Mouse (Mus musculus) adrenal gland, postnatal 36 days (tissue): ENCODE data around the gene Sh3pxd2a. TPM values are rescaled to one million over a fixed set of nuclear protein-coding genes. Genes with fewer than 3 reads are reported as not detected.
A peak's percentile ranks its signal among the peaks of the same experiment; 100 is the strongest.

ENCODE experiments used
- DNase-seq, 2 experiments: peaks; one replicate each; pipeline ENCODE4 v3.0.0; 2021; ENCODE audit warnings: mixed read lengths in 1 of 2
- total RNA-seq, 2 experiments: library from RNA; stranded (reverse); gene quantifications; 2 replicates each; pipeline ENCODE4 v1.2.3; 2021

Sh3pxd2a gene
- total RNA-seq, 2 experiments from 2014 or later = 46.5 to 65.9 TPM

- peak; percentile 29 to 58 for DNase-seq
Measured at GRCm38 (mm10) chr19:47269729-47270128, 194.5 kb downstream of the Sh3pxd2a start.

DNA sequence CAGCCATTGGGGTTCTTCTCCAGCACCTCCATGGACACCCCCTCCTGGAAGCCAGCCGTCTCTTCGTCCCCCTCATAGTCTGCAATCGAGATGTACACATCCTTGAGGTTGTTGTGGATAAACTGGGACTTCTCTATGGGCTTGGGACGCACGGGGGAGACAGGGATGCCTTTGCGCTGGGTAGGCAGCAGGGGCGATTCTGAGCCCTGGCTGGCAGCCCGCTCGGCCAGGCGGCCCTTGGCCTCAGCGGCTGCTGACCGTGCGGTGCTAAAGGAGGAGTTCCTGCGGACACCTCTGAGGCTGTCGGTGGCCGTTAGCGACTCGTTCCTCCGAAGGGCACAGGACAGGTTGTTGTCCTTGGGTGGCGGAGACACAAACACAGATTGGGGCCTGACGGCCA, 197.1 kb downstream of the Sh3pxd2a start:
- no peak for DNase-seq

DNA sequence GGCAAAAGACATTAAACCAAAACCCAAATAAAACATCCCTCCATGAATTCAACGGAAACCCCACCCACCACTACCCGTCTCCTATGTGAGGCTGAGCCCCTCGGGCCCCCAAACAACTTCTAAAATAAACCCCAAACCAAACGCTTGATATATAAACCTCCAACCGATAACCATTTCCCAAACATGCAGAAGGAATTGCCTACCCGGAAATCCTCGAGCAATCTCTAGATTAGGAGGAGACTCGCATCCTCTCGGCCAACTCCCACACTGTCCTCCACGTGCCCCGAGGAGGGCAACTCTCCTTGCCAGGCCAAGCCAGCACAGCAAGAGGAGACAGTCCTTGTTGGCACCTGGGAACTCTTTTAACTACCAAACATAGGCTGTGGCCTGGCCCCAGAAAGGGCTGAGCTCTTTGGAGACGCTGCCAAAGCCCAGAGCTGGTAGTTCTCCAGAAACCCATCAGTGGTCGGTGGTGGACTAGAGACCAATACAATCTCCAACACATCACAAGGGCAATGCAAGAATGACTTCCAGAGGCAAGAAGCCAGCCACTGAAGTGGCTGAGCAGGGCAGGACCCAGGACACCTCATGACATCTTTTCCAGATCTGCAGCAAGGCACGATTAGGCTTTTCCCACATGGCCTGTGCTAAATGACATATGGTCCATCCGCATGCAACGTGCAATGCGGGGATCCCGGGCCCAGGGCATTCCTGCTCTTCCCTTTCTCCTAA, 198.0 kb downstream of the Sh3pxd2a start:
- DNase-seq = no peak

DNA sequence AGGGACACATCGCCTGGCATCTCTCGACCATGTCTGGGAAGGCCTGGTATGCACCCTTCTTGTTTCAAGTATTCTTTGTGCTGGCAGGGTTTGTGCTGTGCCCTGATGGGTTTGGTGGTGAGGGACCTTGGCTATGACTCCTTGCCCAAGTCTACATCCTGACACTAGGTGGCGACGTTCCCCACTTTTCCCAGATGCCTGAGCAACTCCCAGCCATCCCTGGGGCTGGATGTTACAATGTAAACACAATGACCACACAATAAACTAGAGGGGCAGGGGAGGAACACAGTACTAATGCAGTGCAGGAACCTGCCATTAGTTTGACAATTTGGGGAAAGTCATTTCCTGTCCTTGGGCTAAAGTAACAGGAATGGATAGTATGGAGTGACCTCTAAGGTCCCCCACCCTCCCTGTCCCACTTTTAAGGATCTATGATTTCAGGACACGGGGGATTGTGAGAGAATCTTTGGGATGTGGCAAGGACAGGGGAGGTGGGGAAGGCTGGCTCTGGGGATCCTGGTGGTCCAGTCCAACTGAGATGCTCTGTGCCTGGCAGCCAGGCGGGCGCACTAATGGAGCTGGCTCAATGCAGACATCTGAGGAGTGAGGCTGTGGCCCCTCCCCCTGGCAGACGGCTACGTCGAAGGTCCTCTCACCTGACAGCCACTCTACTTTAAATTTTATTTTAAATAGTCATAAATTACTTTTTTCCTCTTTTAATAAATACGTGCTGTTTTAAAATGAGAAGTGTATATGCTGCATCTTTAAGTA, 199.7 kb downstream of the Sh3pxd2a start:
- peak; percentile 81 to 82 for DNase-seq

- no peak for DNase-seq
Measured at GRCm38 (mm10) chr19:47263621-47264020, 200.6 kb downstream of the Sh3pxd2a start.

- DNase-seq = no peak
Measured at GRCm38 (mm10) chr19:47261196-47261595, 203.0 kb downstream of the Sh3pxd2a start.

DNA sequence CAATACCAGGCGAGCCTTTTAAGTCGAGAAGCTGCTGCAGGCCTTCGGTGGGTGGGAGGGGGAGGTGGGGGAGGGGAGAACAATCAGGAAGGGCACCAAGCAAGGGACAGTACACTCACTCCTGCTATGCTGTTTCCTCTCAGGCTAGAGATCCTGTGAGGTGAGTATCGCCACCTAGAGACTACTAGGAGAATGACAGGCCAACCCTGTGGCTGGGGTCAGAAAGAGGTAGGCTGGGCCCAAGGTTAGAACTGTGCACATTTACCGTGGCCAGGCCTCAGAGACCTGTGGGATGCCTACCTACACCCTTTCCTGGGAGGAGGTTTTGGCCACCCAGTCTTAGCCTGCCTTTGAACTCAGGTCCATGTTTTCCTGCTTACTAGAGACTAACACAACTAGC, 204.6 kb downstream of the Sh3pxd2a start:
- peak; percentile 47 to 54 for DNase-seq

- DNase-seq = no peak
Measured at GRCm38 (mm10) chr19:47255919-47256318, 208.3 kb downstream of the Sh3pxd2a start.

- no peak for DNase-seq
Measured at GRCm38 (mm10) chr19:47255036-47255435, 209.2 kb downstream of the Sh3pxd2a start.

DNA sequence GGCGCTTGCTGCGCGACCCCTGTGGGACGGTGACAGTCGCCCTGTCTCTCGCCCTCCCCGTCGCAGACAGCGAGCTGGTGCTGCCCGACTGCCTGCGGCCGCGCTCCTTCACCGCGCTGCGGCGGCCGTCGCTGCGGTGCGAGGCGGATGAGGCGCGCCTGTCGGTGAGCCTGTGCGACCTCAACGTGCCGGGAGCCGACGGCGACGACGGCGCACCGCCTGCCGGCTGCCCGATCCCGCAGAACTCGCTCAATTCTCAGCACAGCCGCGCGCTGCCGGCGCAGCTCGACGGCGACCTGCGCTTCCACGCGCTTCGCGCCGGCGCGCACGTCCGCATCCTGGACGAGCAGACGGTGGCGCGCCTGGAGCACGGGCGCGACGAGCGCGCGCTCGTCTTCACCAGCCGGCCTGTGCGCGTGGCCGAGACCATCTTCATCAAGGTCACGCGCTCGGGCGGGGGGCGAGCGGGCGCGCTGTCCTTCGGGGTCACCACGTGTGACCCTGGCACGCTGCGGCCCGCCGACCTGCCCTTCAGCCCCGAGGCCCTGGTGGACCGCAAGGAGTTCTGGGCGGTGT, 211.1 kb downstream of the Sh3pxd2a start:
- DNase-seq = peak; percentile 40 to 48

DNA sequence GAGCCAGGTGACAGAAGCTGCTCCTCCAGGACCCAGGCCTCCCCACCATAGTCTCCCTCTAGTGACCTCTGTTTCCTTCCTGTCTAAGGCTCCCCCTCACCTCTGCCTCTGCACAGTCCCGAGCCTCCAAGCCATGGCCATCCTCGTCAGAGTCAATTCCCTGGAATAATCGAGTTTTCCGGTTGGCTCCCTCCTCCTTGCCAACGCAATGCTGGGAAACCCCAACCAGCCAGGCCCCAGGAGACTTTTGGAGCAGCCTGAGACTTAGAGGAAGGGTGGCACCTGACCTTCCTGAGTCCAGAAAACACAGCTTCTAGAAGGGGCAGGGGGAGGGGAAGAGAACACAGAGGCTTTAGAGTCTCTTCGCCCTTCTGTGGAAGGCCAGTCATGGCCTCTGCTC, 213.3 kb downstream of the Sh3pxd2a start:
- no peak for DNase-seq

DNA sequence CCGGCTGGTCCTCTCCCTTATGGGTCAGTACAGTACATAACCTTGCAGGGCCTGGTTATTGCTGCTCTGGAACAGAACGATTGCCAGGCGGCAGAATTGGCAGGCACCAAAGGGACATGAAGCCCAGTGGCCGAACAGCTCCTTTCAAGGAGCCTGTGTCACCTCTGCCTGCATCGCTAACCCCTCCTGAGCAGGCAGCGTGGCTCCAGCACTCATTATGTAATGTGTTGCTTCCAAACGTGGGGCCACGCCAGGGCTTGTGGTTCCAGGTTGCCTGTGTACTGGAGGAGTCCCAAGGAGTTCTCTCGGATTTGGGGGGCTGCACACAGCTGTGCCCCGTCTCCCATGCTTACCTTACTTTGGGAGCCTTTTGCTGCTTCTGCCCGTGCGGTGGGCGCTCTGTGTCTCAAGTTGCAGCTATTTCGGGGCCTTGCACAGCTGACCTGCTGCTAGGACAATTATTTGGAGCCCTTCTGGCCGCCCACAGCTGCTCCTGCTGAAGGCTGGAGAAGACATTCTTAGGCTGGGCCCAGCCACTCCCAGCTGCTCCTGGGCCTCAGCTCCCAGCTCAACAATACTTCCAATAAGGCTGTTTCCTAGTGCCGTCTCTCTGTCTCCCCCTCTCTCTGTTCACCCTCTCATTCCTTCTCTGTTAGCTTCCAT, 215.2 kb downstream of the Sh3pxd2a start:
- no peak for DNase-seq

DNA sequence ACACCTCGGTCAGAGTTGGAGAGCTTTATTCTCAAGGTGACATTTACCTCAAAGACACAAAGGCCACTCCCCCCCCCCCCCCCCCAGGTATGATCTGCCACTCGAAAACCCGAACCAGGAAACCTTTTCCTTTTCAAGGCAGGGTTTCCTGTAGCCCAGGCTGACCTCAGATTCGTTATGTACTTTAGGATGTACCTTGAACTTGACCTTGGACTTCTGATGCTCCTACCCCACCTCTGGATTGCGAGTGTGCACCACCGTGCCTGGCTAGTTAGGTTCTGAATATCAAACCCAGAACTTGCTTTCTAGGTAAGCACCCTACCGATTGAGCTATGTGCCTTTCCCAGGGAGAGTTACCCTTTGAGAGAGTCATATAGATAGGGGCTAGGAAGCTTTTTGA, 215.9 kb downstream of the Sh3pxd2a start:
- no peak for DNase-seq

GRCm38 (mm10) chr19:47247791-47248190, 216.4 kb downstream of the Sh3pxd2a start:
- DNase-seq = no peak

DNA sequence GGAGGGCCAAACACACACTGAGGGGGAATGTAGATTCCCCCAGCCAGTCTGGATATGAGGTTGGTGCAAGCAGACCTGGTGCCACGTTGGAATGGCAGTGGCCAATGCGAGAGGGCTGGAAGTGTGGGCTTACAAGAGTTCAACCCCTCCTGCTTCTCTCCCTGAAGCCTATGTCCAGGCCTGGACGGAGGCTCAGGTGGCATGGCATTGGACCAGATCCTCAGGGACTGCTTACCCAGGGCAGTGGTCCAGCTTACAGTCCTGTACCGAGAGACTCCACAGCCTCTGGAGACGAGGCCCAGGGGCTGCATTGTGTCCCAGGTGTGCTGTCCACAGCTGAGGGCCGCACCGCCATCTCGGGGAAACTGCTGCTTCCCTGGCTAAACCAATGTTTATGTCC, 218.7 kb downstream of the Sh3pxd2a start:
- no peak for DNase-seq

DNA sequence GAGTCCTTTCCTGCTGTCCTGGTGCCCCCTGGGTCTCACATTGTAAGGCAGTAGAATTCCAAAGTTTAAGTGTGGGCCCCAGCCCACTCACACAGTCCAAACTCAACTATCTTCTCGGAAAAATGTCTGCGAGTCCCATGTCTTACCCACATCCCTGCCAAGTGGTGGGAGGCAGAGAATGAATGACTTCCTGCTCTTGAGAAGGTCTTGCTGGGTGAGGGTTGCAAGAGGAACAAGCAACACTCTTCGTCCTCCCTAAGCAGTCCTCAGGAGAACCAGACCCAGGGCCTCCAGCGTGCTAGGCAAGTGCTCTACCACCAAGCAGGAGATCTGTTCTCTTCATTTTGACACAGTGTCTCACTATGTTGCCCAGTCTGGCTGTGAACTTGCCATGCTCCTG, 222.0 kb downstream of the Sh3pxd2a start:
- no peak for DNase-seq

DNA sequence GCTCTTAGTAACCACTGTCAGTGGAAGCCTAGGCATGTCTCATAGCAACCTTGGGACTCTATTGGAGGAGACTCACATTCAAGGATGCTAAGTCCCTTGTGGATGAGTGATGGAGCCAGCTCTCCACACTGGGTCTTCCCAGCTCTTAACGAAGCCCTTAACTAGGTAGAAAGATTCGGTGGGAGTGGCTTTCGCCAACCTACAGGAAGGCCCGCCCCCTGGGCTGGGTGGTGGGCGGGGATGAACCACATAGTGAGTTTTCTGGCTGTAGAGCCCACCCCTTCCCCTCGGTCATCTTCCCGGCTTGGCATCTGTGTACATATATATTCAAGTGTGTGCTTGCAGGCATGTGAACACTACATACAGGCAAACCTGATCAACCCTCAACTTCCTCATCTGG, 223.2 kb downstream of the Sh3pxd2a start:
- no peak for DNase-seq

DNA sequence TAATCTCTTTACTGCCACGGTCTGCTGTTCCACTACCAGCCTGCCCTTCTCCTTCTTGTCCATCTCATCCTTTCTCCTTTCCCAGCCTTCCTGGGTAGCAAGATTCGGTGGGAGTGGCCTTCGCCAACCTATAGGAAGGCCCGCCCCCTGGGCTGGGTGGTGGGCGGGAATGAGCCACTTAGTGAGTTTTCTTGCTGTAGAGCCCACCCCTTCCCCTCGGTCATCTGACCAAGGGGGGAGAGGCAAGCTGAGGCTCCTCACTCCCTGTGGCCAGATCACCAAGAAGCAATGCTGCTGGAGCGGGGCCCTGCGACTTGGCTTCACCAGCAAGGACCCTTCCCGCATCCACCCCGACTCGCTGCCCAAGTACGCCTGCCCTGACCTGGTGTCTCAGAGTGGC, 224.1 kb downstream of the Sh3pxd2a start:
- DNase-seq = no peak

- DNase-seq = peak in 1 of 2 experiments; percentile 44
Measured at GRCm38 (mm10) chr19:47233087-47233486, 231.1 kb downstream of the Sh3pxd2a start.

GRCm38 (mm10) chr19:47232077-47232865, 231.9 kb downstream of the Sh3pxd2a start:
- peak in 1 of 2 experiments; percentile 24 for DNase-seq

- no peak for DNase-seq
Measured at GRCm38 (mm10) chr19:47231389-47231788, 232.8 kb downstream of the Sh3pxd2a start.

- DNase-seq = no peak
Measured at GRCm38 (mm10) chr19:47230682-47231081, 233.5 kb downstream of the Sh3pxd2a start.
